8 mouse cellular contexts compared by ENCODE assay signal in genomic region chr3:19894630-19895578, GRCm38 (mm10).
DNase-seq lines count a peak whose midpoint lies in the region; ATAC-seq lines count a peak whose summit lies in the region.

No protein-coding gene starts in this region.

- peaks cover 2 to 19% of the 10 kb centered on the region in 2 experiments; a peak in 3 of 4 replicates for H3K4me1 ChIP-seq in heart, embryonic 14.5 days (ENCODE audit: control insufficient read depth in 2 of 2, insufficient read depth in 2 of 2, low read length in 2 of 2)
- H3K4me1 ChIP-seq in liver, embryonic 13.5 days (replicated peaks), result peaks cover 31% of the 10 kb centered on the region
- H3K4me1 ChIP-seq in stomach, embryonic 16.5 days (ENCODE audit: control insufficient read depth, insufficient read depth, low read length), result peaks cover 7% of the 10 kb centered on the region

- peak overlapping the region; percentile 88 for H3K4me2 ChIP-seq in heart, embryonic 14.5 days (ENCODE audit: low read length)
- H3K4me2 ChIP-seq in liver, embryonic 13.5 days, result peak overlapping the region; percentile 87
- H3K4me2 ChIP-seq in stomach, embryonic 16.5 days (ENCODE audit: low read depth, low read length), result peak overlapping the region; percentile 85

- H3K27ac ChIP-seq in heart, embryonic 14.5 days (replicated peaks in 1 of 2; ENCODE audit: control insufficient read depth in 1 of 2, insufficient read depth in 1 of 2, low read depth in 2 of 2, low read length in 2 of 2), result peak overlapping the region; percentile 44 to 85
- peak overlapping the region; percentile 60; the same call in 1 of the 2 replicates for H3K27ac ChIP-seq in liver, embryonic 13.5 days
- peak overlapping the region; percentile 39 for H3K27ac ChIP-seq in stomach, embryonic 16.5 days (ENCODE audit: low read length)

- ATAC-seq in CD4-positive, CD25-positive, alpha-beta regulatory T cell, adult 4 months, result peak; percentile 96
- peak; percentile 95 for ATAC-seq in heart, embryonic 14.5 days (ENCODE audit: insufficient number of reproducible peaks, insufficient read depth, low FRiP score, low read depth)
- peak; percentile 97 for ATAC-seq in liver, embryonic 13.5 days (ENCODE audit: low read depth)
- ATAC-seq in stomach, embryonic 16.5 days (ENCODE audit: insufficient read depth, low FRiP score), result peak; percentile 98

- H3K4me3 ChIP-seq in heart, embryonic 14.5 days (ENCODE audit: control insufficient read depth in 1 of 2, insufficient read depth in 1 of 2, low read depth in 1 of 2, low read length in 2 of 2), result peak overlapping the region; percentile 68 to 82
- H3K4me3 ChIP-seq in liver, embryonic 13.5 days (replicated peaks), result peak overlapping the region; percentile 89
- peak overlapping the region; percentile 86 for H3K4me3 ChIP-seq in stomach, embryonic 16.5 days (replicated peaks; ENCODE audit: low read length)

- H3K9me3 ChIP-seq in heart, embryonic 14.5 days (ENCODE audit: control insufficient read depth, low read length), result no peaks in the 10 kb centered on the region
- H3K9me3 ChIP-seq in liver, embryonic 13.5 days (replicated peaks), result no peaks in the 10 kb centered on the region
- H3K9me3 ChIP-seq in stomach, embryonic 16.5 days (replicated peaks; ENCODE audit: control insufficient read depth, low read length), result no peaks in the 10 kb centered on the region

- H3K36me3 ChIP-seq in heart, embryonic 14.5 days (ENCODE audit: control insufficient read depth, insufficient read depth, low read length), result 0 out of 2 replicates have a peak, but pooled peaks cover 11% of the 10 kb centered on the region
- 0 out of 2 replicates have a peak, but pooled peaks cover under 1% of the 10 kb centered on the region for H3K36me3 ChIP-seq in liver, embryonic 13.5 days
- 0 out of 2 replicates have a peak, but pooled peaks cover 6% of the 10 kb centered on the region for H3K36me3 ChIP-seq in stomach, embryonic 16.5 days (ENCODE audit: control insufficient read depth, insufficient read depth, low read length)

- peak overlapping the region; percentile 89 for H3K9ac ChIP-seq in heart, embryonic 14.5 days (ENCODE audit: low read length)
- H3K9ac ChIP-seq in liver, embryonic 13.5 days, result peak overlapping the region; percentile 86
- H3K9ac ChIP-seq in stomach, embryonic 16.5 days (ENCODE audit: low read length), result peak overlapping the region; percentile 89

- H3K27me3 ChIP-seq in heart, embryonic 14.5 days (ENCODE audit: control insufficient read depth, insufficient read depth, low read length), result no peaks in the 10 kb centered on the region
- H3K27me3 ChIP-seq in liver, embryonic 13.5 days, result no peaks in the 10 kb centered on the region
- H3K27me3 ChIP-seq in stomach, embryonic 16.5 days (ENCODE audit: control insufficient read depth, insufficient read depth, low read length), result no peaks in the 10 kb centered on the region

- under 1% methylated on average over 68 of the region's 68 CpGs for WGBS in heart, embryonic 14.5 days
- under 1% methylated on average over 68 of the region's 68 CpGs for WGBS in liver, embryonic 13.5 days (ENCODE audit: insufficient replicate concordance)
- WGBS in stomach, embryonic 16.5 days, result under 1% methylated on average over 68 of the region's 68 CpGs

- peak; percentile 78 for DNase-seq in c-Kit-negative CD71-positive TER-119-positive erythroid progenitor cells, embryonic 14.5 days (ENCODE audit: low read depth, low spot score)
- peak; percentile 89 for DNase-seq in fibroblast of lung, adult 2 months (ENCODE audit: low read depth)
- peak; percentile 97 for DNase-seq in kidney, postnatal 14 days
- peak; percentile 85 for DNase-seq in liver, embryonic 13.5 days
- DNase-seq in neural tube, embryonic 10.5 days (ENCODE audit: extremely low spot score, low spot score), result peak; percentile 94

Comparison
In these comparisons a context has a peak if more than half of its experiments do, and no peak if none do; other contexts are left out.
1. Peak in every context shown above with its lines: DNase-seq, ATAC-seq, H3K4me3 ChIP-seq and H3K27ac ChIP-seq.